Mouse (Mus musculus): ENCODE measurements around the gene Cdx2. TPM values are rescaled to one million over a fixed set of nuclear protein-coding genes. Genes with fewer than 3 reads are reported as not detected.
A peak's percentile ranks its signal among the peaks of the same experiment; 100 is the strongest.

Gene Cdx2
- polyA plus RNA-seq, 1 experiment from 2014 or later: not detected

- H3K9ac ChIP-seq: no peak overlapping the region
- H3K27ac ChIP-seq (ENCODE audit: low read depth): no peak overlapping the region
- H3K4me3 ChIP-seq (ENCODE audit: low read depth, low read length): no peak overlapping the region
- no peaks in the 10 kb centered on the region for H3K4me1 ChIP-seq (ENCODE audit: insufficient read depth)
- no peak for DNase-seq
- TF ChIP-seq CTCF (IDR thresholded peaks at IDR 0.05; ENCODE audit: low read depth): no peak
- 77% methylated on average over 11 of the region's 11 CpGs for WGBS
- no peaks in the 10 kb centered on the region for H3K9me3 ChIP-seq (ENCODE audit: low read depth, low read length)
- ATAC-seq (ENCODE audit: insufficient read depth): no peak
- H3K36me3 ChIP-seq (ENCODE audit: insufficient read depth): no peaks in the 10 kb centered on the region
- H3K4me2 ChIP-seq: no peak overlapping the region
- H3K27me3 ChIP-seq (ENCODE audit: insufficient read depth, low read length): no peaks in the 10 kb centered on the region
These were observed 22.9 kb upstream of the Cdx2 start for GRCm38 (mm10) chr5:147329946-147330345.

DNA sequence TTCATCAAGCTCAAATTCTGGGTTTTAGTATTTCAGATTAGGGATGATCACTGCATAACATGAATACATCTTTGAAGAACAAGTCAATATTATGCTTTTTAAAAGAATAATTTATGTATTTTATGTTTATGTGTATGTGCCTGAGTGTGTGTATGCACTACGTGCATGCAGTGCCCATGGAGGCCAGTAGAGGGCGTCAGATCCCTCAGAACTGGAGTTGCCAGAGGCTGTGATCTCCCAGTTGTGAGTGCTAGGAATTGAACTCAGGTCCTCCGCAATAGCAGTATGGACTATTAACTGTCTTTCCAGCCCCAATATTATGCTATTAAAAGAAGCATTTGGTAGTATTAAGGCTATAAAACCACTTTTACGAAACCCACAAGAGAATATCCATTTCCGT lies 20.6 kb upstream of the Cdx2 start:
- DNase-seq (no peak), ATAC-seq (ENCODE audit: insufficient read depth) (no peak)
- Histone ChIP-seq H3K4me2 (no peak overlapping the region), H3K27ac (ENCODE audit: low read depth) (no peak overlapping the region), H3K36me3 (ENCODE audit: insufficient read depth) (no peaks in the 10 kb centered on the region), H3K9me3 (ENCODE audit: low read depth, low read length) (no peaks in the 10 kb centered on the region), H3K9ac (no peak overlapping the region), H3K4me1 (ENCODE audit: insufficient read depth) (no peaks in the 10 kb centered on the region), H3K27me3 (ENCODE audit: insufficient read depth, low read length) (0 out of 2 replicates have a peak, but pooled peaks cover under 1% of the 10 kb centered on the region), H3K4me3 (ENCODE audit: low read depth, low read length) (no peak overlapping the region)
- TF ChIP-seq CTCF (IDR thresholded peaks at IDR 0.05; ENCODE audit: low read depth): peak; percentile 29
- WGBS: 84% methylated on average over 5 of the region's 5 CpGs

- H3K4me2 ChIP-seq: no peak overlapping the region
- H3K27me3 ChIP-seq (ENCODE audit: insufficient read depth, low read length): peaks cover 18% of the 10 kb centered on the region
- ATAC-seq (ENCODE audit: insufficient read depth): no peak
- H3K36me3 ChIP-seq (ENCODE audit: insufficient read depth): no peaks in the 10 kb centered on the region
- no peak for TF ChIP-seq CTCF (IDR thresholded peaks at IDR 0.05; ENCODE audit: low read depth)
- no peak overlapping the region for H3K27ac ChIP-seq (ENCODE audit: low read depth)
- H3K4me3 ChIP-seq (ENCODE audit: low read depth, low read length): no peak overlapping the region
- no peak overlapping the region for H3K9ac ChIP-seq
- 70% methylated on average over 11 of the region's 11 CpGs for WGBS
- no peak for DNase-seq
- no peaks in the 10 kb centered on the region for H3K9me3 ChIP-seq (ENCODE audit: low read depth, low read length)
- no peaks in the 10 kb centered on the region for H3K4me1 ChIP-seq (ENCODE audit: insufficient read depth)
These were observed 18.9 kb upstream of the Cdx2 start for GRCm38 (mm10) chr5:147325931-147326330.

- H3K9ac ChIP-seq: no peak overlapping the region
- 18% methylated on average over 17 of the region's 17 CpGs for WGBS
- ATAC-seq (ENCODE audit: insufficient read depth) (peak; percentile 73; the same call in 1 of the 2 replicates), DNase-seq (peak; percentile 86)
- no peaks in the 10 kb centered on the region for H3K9me3 ChIP-seq (ENCODE audit: low read depth, low read length)
- H3K4me1 ChIP-seq (ENCODE audit: insufficient read depth): no peaks in the 10 kb centered on the region
- H3K36me3 ChIP-seq (ENCODE audit: insufficient read depth): no peaks in the 10 kb centered on the region
- no peak overlapping the region for H3K27ac ChIP-seq (ENCODE audit: low read depth)
- peaks cover 34% of the 10 kb centered on the region for H3K27me3 ChIP-seq (ENCODE audit: insufficient read depth, low read length)
- H3K4me2 ChIP-seq: no peak overlapping the region
- TF ChIP-seq CTCF (IDR thresholded peaks at IDR 0.05; ENCODE audit: low read depth): peak; percentile 85
- no peak overlapping the region for H3K4me3 ChIP-seq (ENCODE audit: low read depth, low read length)
These were observed 16.3 kb upstream of the Cdx2 start for GRCm38 (mm10) chr5:147323237-147323917.

GRCm38 (mm10) chr5:147322183-147322582 lies 15.1 kb upstream of the Cdx2 start, which contains the start of gene Urad:
Urad (minus strand) TSS chr5:147322440.
- no peak for TF ChIP-seq CTCF (IDR thresholded peaks at IDR 0.05; ENCODE audit: low read depth)
- Histone ChIP-seq H3K4me1 (ENCODE audit: insufficient read depth) (no peaks in the 10 kb centered on the region), H3K4me3 (ENCODE audit: low read depth, low read length) (no peak within 1 kb of the TSS), H3K9me3 (ENCODE audit: low read depth, low read length) (no peaks in the 10 kb centered on the region), H3K4me2 (no peak within 1 kb of the TSS), H3K9ac (no peak within 1 kb of the TSS), H3K27ac (ENCODE audit: low read depth) (no peak within 1 kb of the TSS), H3K27me3 (ENCODE audit: insufficient read depth, low read length) (peaks cover 46% of the 10 kb centered on the region), H3K36me3 (ENCODE audit: insufficient read depth) (no peaks in the 10 kb centered on the region)
- WGBS: 54% methylated on average over 8 of the region's 8 CpGs
- DNase-seq (no peak), ATAC-seq (ENCODE audit: insufficient read depth) (no peak)

DNA sequence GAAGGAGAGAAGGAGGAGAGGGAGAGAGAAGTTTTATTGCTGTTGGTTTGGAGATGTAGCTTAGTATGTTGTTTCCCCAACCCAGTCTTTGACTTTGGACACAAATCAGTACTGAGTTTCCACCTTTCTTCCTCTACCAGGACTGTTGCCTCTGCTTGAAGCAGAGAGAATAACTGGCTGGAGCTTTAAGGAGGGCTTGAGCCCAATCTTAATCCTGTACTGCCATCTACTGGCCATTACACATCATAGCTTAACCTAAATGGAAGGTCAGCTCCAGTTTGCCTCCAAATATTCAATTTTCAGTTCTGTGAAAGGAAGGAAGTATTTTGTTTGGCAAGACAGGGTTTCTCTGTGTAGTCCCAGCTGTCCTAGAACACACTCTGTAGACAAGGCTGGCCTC lies 12.6 kb upstream of the Cdx2 start:
- peak; percentile 91 for DNase-seq
- H3K27me3 ChIP-seq (ENCODE audit: insufficient read depth, low read length): peaks cover 71% of the 10 kb centered on the region

DNA sequence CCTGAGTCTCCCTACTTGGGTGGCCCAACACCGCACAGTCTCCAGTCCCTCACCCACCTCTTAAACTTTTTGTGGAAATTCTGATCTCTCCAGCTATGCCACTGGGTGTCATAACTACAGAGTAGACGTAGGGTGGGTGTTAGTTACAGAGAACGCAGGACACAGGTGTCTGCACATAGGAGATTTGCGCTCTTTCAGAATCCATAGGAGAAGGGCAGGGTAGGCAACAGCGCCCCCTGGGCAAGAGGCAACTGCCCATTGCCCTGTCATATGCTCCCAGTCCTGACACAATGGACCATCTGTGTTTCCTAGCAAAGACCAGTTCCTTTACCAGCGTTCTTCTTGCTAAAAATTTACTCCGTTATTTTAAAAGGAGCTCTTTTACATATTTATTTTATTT lies 10.9 kb upstream of the Cdx2 start:
- Histone ChIP-seq H3K9ac (no peak overlapping the region), H3K9me3 (ENCODE audit: low read depth, low read length) (no peaks in the 10 kb centered on the region), H3K27ac (ENCODE audit: low read depth) (no peak overlapping the region), H3K4me2 (no peak overlapping the region), H3K36me3 (ENCODE audit: insufficient read depth) (no peaks in the 10 kb centered on the region), H3K4me3 (ENCODE audit: low read depth, low read length) (no peak overlapping the region), H3K4me1 (ENCODE audit: insufficient read depth) (no peaks in the 10 kb centered on the region), H3K27me3 (ENCODE audit: insufficient read depth, low read length) (peaks cover 88% of the 10 kb centered on the region)
- WGBS: 20% methylated on average over 7 of the region's 7 CpGs
- DNase-seq (no peak), ATAC-seq (ENCODE audit: insufficient read depth) (no peak)
- peak; percentile 46 for TF ChIP-seq CTCF (IDR thresholded peaks at IDR 0.05; ENCODE audit: low read depth)

More for the DNA sequence above, 12.6 kb upstream of the Cdx2 start:
- H3K4me1 ChIP-seq (ENCODE audit: insufficient read depth): no peaks in the 10 kb centered on the region
- peak; percentile 83 for TF ChIP-seq CTCF (IDR thresholded peaks at IDR 0.05; ENCODE audit: low read depth)
- peak; percentile 57; the same call in 1 of the 2 replicates for ATAC-seq (ENCODE audit: insufficient read depth)
- no peak overlapping the region for H3K9ac ChIP-seq
- H3K4me2 ChIP-seq: no peak overlapping the region
- no peaks in the 10 kb centered on the region for H3K9me3 ChIP-seq (ENCODE audit: low read depth, low read length)
- no peak overlapping the region for H3K27ac ChIP-seq (ENCODE audit: low read depth)
- no peak overlapping the region for H3K4me3 ChIP-seq (ENCODE audit: low read depth, low read length)
- H3K36me3 ChIP-seq (ENCODE audit: insufficient read depth): no peaks in the 10 kb centered on the region

All from lung, embryonic 14.5 days (tissue).